ENCODE assay signal across 29 mouse cellular contexts in the genomic region with DNA sequence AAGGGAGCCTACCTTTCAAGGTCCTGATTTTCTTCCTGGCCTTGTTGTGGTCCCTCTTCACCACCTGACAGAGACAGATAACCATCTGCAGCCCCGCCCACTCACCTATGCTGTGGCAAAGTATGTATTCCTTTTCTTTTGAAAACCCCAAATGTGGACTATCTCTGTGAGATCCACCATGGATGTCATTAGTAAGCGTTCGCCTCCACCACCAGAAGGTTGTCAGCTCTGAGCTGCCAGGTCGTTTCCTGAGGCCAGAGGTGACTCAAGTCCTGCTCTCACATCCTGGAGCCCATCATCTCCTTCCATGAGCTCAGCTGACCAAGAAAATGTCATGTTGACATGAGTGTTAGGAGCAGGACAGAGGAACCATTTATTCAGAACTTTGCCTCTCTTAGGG. TPM values are rescaled to one million over a fixed set of nuclear protein-coding genes. Genes with fewer than 3 reads are reported as not detected.
"Had no signal": no experiment of that assay in that cellular context is flagged by ENCODE, and none has a peak within 500 bp of the region (broad histone marks: within the 10 kb centered on the region; RNA-seq: fewer than 3 reads in every experiment).

No protein-coding gene starts in this region.

- H3K9me3 ChIP-seq: embryonic facial prominence, embryonic 10.5 days; embryonic facial prominence, embryonic 12.5 days; embryonic facial prominence, embryonic 13.5 days; embryonic facial prominence, embryonic 15.5 days; forebrain, embryonic 10.5 days; forebrain, embryonic 12.5 days; forebrain, embryonic 13.5 days; forebrain, embryonic 15.5 days had no signal

- DNase-seq: cerebellum, adult 2 months; cerebellum, adult 8-10 months; cerebellum, adult 9-10 months; cerebellum, adult 9-11 months; cerebellum, postnatal 10 days; cerebellum, postnatal 14 days; cerebellum, postnatal 25 days; cerebellum, postnatal 36 days; embryo, embryonic 11 days; forebrain, postnatal 0 days; gastrocnemius, adult 2 months; gastrocnemius, postnatal 10 days; gastrocnemius, postnatal 14 days; gastrocnemius, postnatal 25 days; gastrocnemius, postnatal 36 days; heart, adult 18-20 months had no signal

- H3K36me3 ChIP-seq: embryonic facial prominence, embryonic 10.5 days; embryonic facial prominence, embryonic 12.5 days; embryonic facial prominence, embryonic 13.5 days; embryonic facial prominence, embryonic 15.5 days; forebrain, embryonic 10.5 days; forebrain, embryonic 12.5 days; forebrain, embryonic 15.5 days had no signal

- H3K27me3 ChIP-seq: embryonic facial prominence, embryonic 12.5 days; embryonic facial prominence, embryonic 13.5 days; embryonic facial prominence, embryonic 15.5 days; forebrain, embryonic 12.5 days; forebrain, embryonic 13.5 days; forebrain, embryonic 15.5 days had no signal

- H3K4me3 ChIP-seq: embryonic facial prominence, embryonic 10.5 days; embryonic facial prominence, embryonic 12.5 days; embryonic facial prominence, embryonic 13.5 days; embryonic facial prominence, embryonic 15.5 days; erythroblast, embryonic 14.5 days; forebrain, embryonic 10.5 days; forebrain, embryonic 12.5 days; forebrain, embryonic 13.5 days; forebrain, embryonic 15.5 days; gastrocnemius, adult 2 months had no signal

- H3K4me1 ChIP-seq: embryonic facial prominence, embryonic 10.5 days; embryonic facial prominence, embryonic 12.5 days; forebrain, embryonic 10.5 days; forebrain, embryonic 12.5 days; forebrain, embryonic 13.5 days; forebrain, embryonic 15.5 days had no signal

- H3K9ac ChIP-seq: embryonic facial prominence, embryonic 12.5 days; embryonic facial prominence, embryonic 13.5 days; embryonic facial prominence, embryonic 15.5 days; forebrain, embryonic 12.5 days; forebrain, embryonic 13.5 days; forebrain, embryonic 15.5 days; forebrain, postnatal 0 days had no signal

- H3K27ac ChIP-seq: embryonic facial prominence, embryonic 10.5 days; embryonic facial prominence, embryonic 12.5 days; embryonic facial prominence, embryonic 13.5 days; embryonic facial prominence, embryonic 15.5 days; forebrain, embryonic 10.5 days; forebrain, embryonic 12.5 days; forebrain, embryonic 13.5 days; forebrain, embryonic 15.5 days; gastrocnemius, adult 2 months had no signal

RNA-seq across cellular contexts. Expression of gene Msx2, which starts 52.1 kb away (rescaled TPM):
- total RNA-seq: common myeloid progenitor, adult 5-6 weeks; gastrocnemius, adult 18-20 months; gastrocnemius, adult 2 months; gastrocnemius, adult 8-10 months; gastrocnemius, postnatal 36 days; granulocyte monocyte progenitor cell, adult 5-6 weeks had no signal
- polyA plus RNA-seq: erythroblast, embryonic 14.5 days had no signal
